Mouse (Mus musculus) heart, adult 2 months (tissue): ENCODE results near the gene Hsd17b1.

Experiments used
- CTCF ChIP-seq: fragments of 200-600 bp; IDR thresholded peaks from 2 replicates; pipeline ENCODE4 v1.8.1; 2022; ENCODE audit warnings: antibody characterized with exemption, mild to moderate bottlenecking, moderate library complexity
- EP300 ChIP-seq: fragments of 200-500 bp; IDR thresholded peaks from 2 replicates; pipeline ENCODE4 v1.6.1; 2011; ENCODE audit warnings: low read depth, low read length, control low read depth; ENCODE audit not compliant: insufficient read depth
- POLR2A ChIP-seq: fragments of 200-500 bp; IDR thresholded peaks from 2 replicates; pipeline ENCODE4 v1.6.1; 2011; ENCODE audit warnings: mild to moderate bottlenecking, low read depth, low read length, control low read depth; ENCODE audit not compliant: insufficient read depth

DNA sequence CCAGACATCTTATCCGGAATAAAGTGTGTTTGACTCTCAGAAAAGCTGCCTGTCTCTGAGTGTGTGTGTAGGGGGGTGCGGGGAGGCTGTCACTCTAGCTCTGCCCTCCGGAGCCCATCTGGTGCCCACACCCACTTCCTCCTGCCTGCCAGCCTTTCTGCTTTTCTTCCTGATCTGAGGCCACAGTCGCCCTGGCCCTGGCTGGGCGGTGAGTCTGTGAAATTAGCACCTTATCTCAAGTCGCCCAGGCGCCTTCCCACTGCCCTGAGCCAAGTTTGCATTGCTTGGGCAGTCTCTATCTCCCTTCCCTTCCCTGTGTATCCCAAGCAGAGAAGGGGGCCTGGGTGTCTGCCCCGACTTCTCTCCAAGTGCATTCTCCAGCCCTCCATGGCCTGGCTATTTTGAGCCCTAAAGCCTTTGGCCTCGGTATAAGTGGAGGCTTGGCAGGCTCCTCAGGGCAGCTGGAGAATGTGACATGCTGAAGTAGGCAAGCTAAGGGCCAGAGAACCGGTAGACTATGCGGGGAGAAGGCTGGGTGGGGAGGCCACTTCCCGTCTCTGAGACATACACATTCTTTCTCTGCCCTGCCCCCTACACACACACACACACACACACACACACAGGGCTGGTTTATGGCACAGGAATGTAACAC is 14.4 kb upstream of the Hsd17b1 start:
- TF ChIP-seq CTCF (no peak), POLR2A (0 out of 2 replicates have a peak, but pooled peaks have one; percentile 44), EP300 (peak; percentile 50; the same call in 1 of the 2 replicates)
